Mouse (Mus musculus) lung, postnatal 0 days (tissue): ENCODE measurements at regions not wholly inside any gene's neighbourhood (a gene's known extent, or its start where the extent isn't known, plus 50 kb on each side); places are given as distances from the start of the nearest gene placed in this dataset.

Experiments used
- CTCF ChIP-seq: IDR thresholded peaks from 2 replicates; pipeline ENCODE4 v1.5.1; 2016; ENCODE audit warnings: antibody characterized with exemption, mild to moderate bottlenecking
- EP300 ChIP-seq: IDR thresholded peaks from 2 replicates; pipeline ENCODE4 v1.6.1; 2016; ENCODE audit warnings: antibody characterized with exemption, mild to moderate bottlenecking, control low read depth

DNA sequence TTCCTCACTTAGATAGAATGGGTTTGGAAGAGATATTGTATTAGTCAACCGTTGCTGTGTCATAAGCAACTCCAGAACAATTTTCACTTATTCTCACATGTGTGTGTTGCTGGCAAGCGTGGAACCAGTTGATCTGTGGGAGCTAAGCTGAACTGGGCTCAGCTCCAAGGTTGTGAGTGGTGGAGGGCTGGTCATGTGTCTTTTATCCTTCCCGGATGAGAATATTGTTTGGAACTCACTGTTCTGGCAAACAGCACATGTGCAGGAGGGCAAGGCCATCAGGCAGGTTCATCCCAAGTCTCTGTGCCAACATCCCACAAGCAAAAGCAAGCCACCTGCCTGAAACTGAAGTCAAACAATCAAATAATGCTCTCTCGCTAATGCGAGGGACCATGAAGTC, 656.8 kb downstream of the Diaph3 start:
- TF ChIP-seq CTCF = no peak
- no peak for TF ChIP-seq EP300
